Mouse (Mus musculus): ENCODE measurements around the gene Smarca1.
A peak's percentile ranks its signal among the peaks of the same experiment; 100 is the strongest.

Gene Smarca1

GRCm38 (mm10) chrX:47892431-47893024 is at the start of gene Smarca1:
TSS of gene Smarca1 (minus strand) at chrX:47892974.
- Histone ChIP-seq H3K4me3 (replicated peaks; ENCODE audit: low read length) (peak within 1 kb of the TSS; percentile 83), H3K4me1 (replicated peaks; ENCODE audit: low read depth, low read length) (peaks cover 2% of the 10 kb centered on the region; the same call in 1 of the 2 replicates), H3K27me3 (ENCODE audit: insufficient read depth, low read length) (no peaks in the 10 kb centered on the region), H3K36me3 (ENCODE audit: insufficient read depth, low read length) (no peaks in the 10 kb centered on the region), H3K9me3 (ENCODE audit: low read length) (no peaks in the 10 kb centered on the region)
- TF ChIP-seq NANOG (IDR thresholded peaks at IDR 0.05; ENCODE audit: borderline replicate concordance, low read length) (no peak), CTCF (conservative IDR thresholded peaks at IDR 0.05; ENCODE audit: low read length) (no peak), POU5F1 (IDR thresholded peaks at IDR 0.05; ENCODE audit: borderline replicate concordance, low read length) (no peak)

GRCm38 (mm10) chrX:47937740-47938139 is 45.0 kb upstream of the Smarca1 start:
- TF ChIP-seq NANOG (IDR thresholded peaks at IDR 0.05; ENCODE audit: borderline replicate concordance, low read length) (no peak), CTCF (conservative IDR thresholded peaks at IDR 0.05; ENCODE audit: low read length) (no peak), POU5F1 (IDR thresholded peaks at IDR 0.05; ENCODE audit: borderline replicate concordance, low read length) (no peak)
- Histone ChIP-seq H3K4me1 (replicated peaks; ENCODE audit: low read depth, low read length) (peaks cover 12% of the 10 kb centered on the region), H3K27me3 (ENCODE audit: insufficient read depth, low read length) (no peaks in the 10 kb centered on the region), H3K9me3 (ENCODE audit: low read length) (no peaks in the 10 kb centered on the region), H3K4me3 (replicated peaks; ENCODE audit: low read length) (no peak overlapping the region), H3K36me3 (ENCODE audit: insufficient read depth, low read length) (no peaks in the 10 kb centered on the region)

- Histone ChIP-seq H3K4me1 (replicated peaks; ENCODE audit: low read depth, low read length) (peaks cover 12% of the 10 kb centered on the region), H3K9me3 (ENCODE audit: low read length) (no peaks in the 10 kb centered on the region), H3K36me3 (ENCODE audit: insufficient read depth, low read length) (0 out of 2 replicates have a peak, but pooled peaks cover 2% of the 10 kb centered on the region), H3K27me3 (ENCODE audit: insufficient read depth, low read length) (no peaks in the 10 kb centered on the region), H3K4me3 (replicated peaks; ENCODE audit: low read length) (no peak overlapping the region)
- TF ChIP-seq POU5F1 (IDR thresholded peaks at IDR 0.05; ENCODE audit: borderline replicate concordance, low read length) (no peak), NANOG (IDR thresholded peaks at IDR 0.05; ENCODE audit: borderline replicate concordance, low read length) (no peak), CTCF (conservative IDR thresholded peaks at IDR 0.05; ENCODE audit: low read length) (no peak)
These were observed 44.1 kb upstream of the Smarca1 start for GRCm38 (mm10) chrX:47936885-47937284.

- no peak for TF ChIP-seq CTCF (conservative IDR thresholded peaks at IDR 0.05; ENCODE audit: low read length)
- TF ChIP-seq POU5F1 (IDR thresholded peaks at IDR 0.05; ENCODE audit: borderline replicate concordance, low read length): no peak
- no peak for TF ChIP-seq NANOG (IDR thresholded peaks at IDR 0.05; ENCODE audit: borderline replicate concordance, low read length)
- Histone ChIP-seq H3K4me1 (replicated peaks; ENCODE audit: low read depth, low read length) (peaks cover 12% of the 10 kb centered on the region), H3K36me3 (ENCODE audit: insufficient read depth, low read length) (0 out of 2 replicates have a peak, but pooled peaks cover 6% of the 10 kb centered on the region), H3K9me3 (ENCODE audit: low read length) (no peaks in the 10 kb centered on the region), H3K4me3 (replicated peaks; ENCODE audit: low read length) (no peak overlapping the region), H3K27me3 (ENCODE audit: insufficient read depth, low read length) (no peaks in the 10 kb centered on the region)
These were observed 41.6 kb upstream of the Smarca1 start for GRCm38 (mm10) chrX:47934352-47934751.

- Histone ChIP-seq H3K27me3 (ENCODE audit: insufficient read depth, low read length) (no peaks in the 10 kb centered on the region), H3K9me3 (ENCODE audit: low read length) (no peaks in the 10 kb centered on the region), H3K4me3 (replicated peaks; ENCODE audit: low read length) (no peak overlapping the region), H3K4me1 (replicated peaks; ENCODE audit: low read depth, low read length) (no peaks in the 10 kb centered on the region), H3K36me3 (ENCODE audit: insufficient read depth, low read length) (0 out of 2 replicates have a peak, but pooled peaks cover 6% of the 10 kb centered on the region)
- TF ChIP-seq POU5F1 (IDR thresholded peaks at IDR 0.05; ENCODE audit: borderline replicate concordance, low read length): no peak
- no peak for TF ChIP-seq CTCF (conservative IDR thresholded peaks at IDR 0.05; ENCODE audit: low read length)
- TF ChIP-seq NANOG (IDR thresholded peaks at IDR 0.05; ENCODE audit: borderline replicate concordance, low read length): no peak
These were observed 37.7 kb upstream of the Smarca1 start for GRCm38 (mm10) chrX:47930449-47930848.

GRCm38 (mm10) chrX:47927981-47928380 is 35.2 kb upstream of the Smarca1 start:
- H3K9me3 ChIP-seq (ENCODE audit: low read length): no peaks in the 10 kb centered on the region
- TF ChIP-seq POU5F1 (IDR thresholded peaks at IDR 0.05; ENCODE audit: borderline replicate concordance, low read length): no peak
- TF ChIP-seq CTCF (conservative IDR thresholded peaks at IDR 0.05; ENCODE audit: low read length): no peak
- TF ChIP-seq NANOG (IDR thresholded peaks at IDR 0.05; ENCODE audit: borderline replicate concordance, low read length): no peak
- H3K36me3 ChIP-seq (ENCODE audit: insufficient read depth, low read length): 0 out of 2 replicates have a peak, but pooled peaks cover 6% of the 10 kb centered on the region
- no peak overlapping the region for H3K4me3 ChIP-seq (replicated peaks; ENCODE audit: low read length)
- H3K27me3 ChIP-seq (ENCODE audit: insufficient read depth, low read length): no peaks in the 10 kb centered on the region
- no peaks in the 10 kb centered on the region for H3K4me1 ChIP-seq (replicated peaks; ENCODE audit: low read depth, low read length)

- Histone ChIP-seq H3K4me1 (replicated peaks; ENCODE audit: low read depth, low read length) (no peaks in the 10 kb centered on the region), H3K4me3 (replicated peaks; ENCODE audit: low read length) (no peak overlapping the region), H3K36me3 (ENCODE audit: insufficient read depth, low read length) (peaks cover 3% of the 10 kb centered on the region; the same call in 1 of the 2 replicates), H3K27me3 (ENCODE audit: insufficient read depth, low read length) (no peaks in the 10 kb centered on the region), H3K9me3 (ENCODE audit: low read length) (no peaks in the 10 kb centered on the region)
- TF ChIP-seq CTCF (conservative IDR thresholded peaks at IDR 0.05; ENCODE audit: low read length): no peak
These were observed 27.8 kb upstream of the Smarca1 start for GRCm38 (mm10) chrX:47920541-47920940.

GRCm38 (mm10) chrX:47916831-47917230 is 24.1 kb upstream of the Smarca1 start:
- 0 out of 2 replicates have a peak, but pooled peaks cover 4% of the 10 kb centered on the region for H3K4me1 ChIP-seq (replicated peaks; ENCODE audit: low read depth, low read length)
- no peak overlapping the region for H3K4me3 ChIP-seq (replicated peaks; ENCODE audit: low read length)
- peaks cover 3% of the 10 kb centered on the region; the same call in 1 of the 2 replicates for H3K36me3 ChIP-seq (ENCODE audit: insufficient read depth, low read length)
- H3K27me3 ChIP-seq (ENCODE audit: insufficient read depth, low read length): no peaks in the 10 kb centered on the region
- no peaks in the 10 kb centered on the region for H3K9me3 ChIP-seq (ENCODE audit: low read length)
- TF ChIP-seq CTCF (conservative IDR thresholded peaks at IDR 0.05; ENCODE audit: low read length) (no peak), NANOG (IDR thresholded peaks at IDR 0.05; ENCODE audit: borderline replicate concordance, low read length) (no peak), POU5F1 (IDR thresholded peaks at IDR 0.05; ENCODE audit: borderline replicate concordance, low read length) (no peak)

- H3K27me3 ChIP-seq (ENCODE audit: insufficient read depth, low read length): no peaks in the 10 kb centered on the region
- H3K9me3 ChIP-seq (ENCODE audit: low read length): no peaks in the 10 kb centered on the region
- H3K4me1 ChIP-seq (replicated peaks; ENCODE audit: low read depth, low read length): 0 out of 2 replicates have a peak, but pooled peaks cover 4% of the 10 kb centered on the region
- peaks cover 3% of the 10 kb centered on the region; the same call in 1 of the 2 replicates for H3K36me3 ChIP-seq (ENCODE audit: insufficient read depth, low read length)
- TF ChIP-seq NANOG (IDR thresholded peaks at IDR 0.05; ENCODE audit: borderline replicate concordance, low read length) (no peak), CTCF (conservative IDR thresholded peaks at IDR 0.05; ENCODE audit: low read length) (no peak), POU5F1 (IDR thresholded peaks at IDR 0.05; ENCODE audit: borderline replicate concordance, low read length) (no peak)
- H3K4me3 ChIP-seq (replicated peaks; ENCODE audit: low read length): no peak overlapping the region
These were observed 20.8 kb upstream of the Smarca1 start for GRCm38 (mm10) chrX:47913543-47913938.
